Mouse (Mus musculus) splenic B cell, adult 2 months (primary cell): Measurements from ENCODE around the gene Fam126a.
A peak's percentile ranks its signal among the peaks of the same experiment; 100 is the strongest.

Experiments used
- DNase-seq: peaks from one replicate; pipeline ENCODE4 v3.0.0-alpha.2; 2011; ENCODE audit warnings: low read depth, low spot score
- H3K27me3 ChIP-seq: 2 replicates; pipeline ENCODE4 v1.6.1; 2012; ENCODE audit warnings: mild to moderate bottlenecking, low read length, moderate library complexity, mixed read lengths; ENCODE audit not compliant: control insufficient read depth, poor library complexity, insufficient read depth, severe bottlenecking
- H3K36me3 ChIP-seq: 2 replicates; pipeline ENCODE4 v1.6.1; 2012; ENCODE audit warnings: mild to moderate bottlenecking, low read length, moderate library complexity, mixed read lengths; ENCODE audit not compliant: control insufficient read depth, poor library complexity, insufficient read depth, severe bottlenecking

Fam126a gene

GRCm38 (mm10) chr5:24029331-24029771 lies 1.1 kb downstream of the Fam126a start:
- DNase-seq = peak; percentile 78
- no peaks in the 10 kb centered on the region for H3K27me3 ChIP-seq
- H3K36me3 ChIP-seq = no peaks in the 10 kb centered on the region

- no peaks in the 10 kb centered on the region for H3K36me3 ChIP-seq
- no peaks in the 10 kb centered on the region; the same call in 1 of the 2 replicates for H3K27me3 ChIP-seq
- no peak for DNase-seq
These were observed 5.5 kb downstream of the Fam126a start for GRCm38 (mm10) chr5:24024957-24025356.

- H3K36me3 ChIP-seq = no peaks in the 10 kb centered on the region
- H3K27me3 ChIP-seq = no peaks in the 10 kb centered on the region; the same call in 1 of the 2 replicates
- no peak for DNase-seq
These were observed 7.3 kb downstream of the Fam126a start for GRCm38 (mm10) chr5:24023226-24023625.

- no peak for DNase-seq
- H3K27me3 ChIP-seq = no peaks in the 10 kb centered on the region; the same call in 1 of the 2 replicates
- no peaks in the 10 kb centered on the region for H3K36me3 ChIP-seq
These were observed 8.8 kb downstream of the Fam126a start for GRCm38 (mm10) chr5:24021683-24022082.

- H3K36me3 ChIP-seq = no peaks in the 10 kb centered on the region
- no peak for DNase-seq
These were observed 10.1 kb downstream of the Fam126a start for GRCm38 (mm10) chr5:24020380-24020779.

GRCm38 (mm10) chr5:24019341-24020185 lies 10.9 kb downstream of the Fam126a start:
- H3K27me3 ChIP-seq = no peaks in the 10 kb centered on the region; the same call in 1 of the 2 replicates
- no peak for DNase-seq
- H3K36me3 ChIP-seq = no peaks in the 10 kb centered on the region

More at GRCm38 (mm10) chr5:24020380-24020779, 10.1 kb downstream of the Fam126a start:
- no peaks in the 10 kb centered on the region; the same call in 1 of the 2 replicates for H3K27me3 ChIP-seq

DNA sequence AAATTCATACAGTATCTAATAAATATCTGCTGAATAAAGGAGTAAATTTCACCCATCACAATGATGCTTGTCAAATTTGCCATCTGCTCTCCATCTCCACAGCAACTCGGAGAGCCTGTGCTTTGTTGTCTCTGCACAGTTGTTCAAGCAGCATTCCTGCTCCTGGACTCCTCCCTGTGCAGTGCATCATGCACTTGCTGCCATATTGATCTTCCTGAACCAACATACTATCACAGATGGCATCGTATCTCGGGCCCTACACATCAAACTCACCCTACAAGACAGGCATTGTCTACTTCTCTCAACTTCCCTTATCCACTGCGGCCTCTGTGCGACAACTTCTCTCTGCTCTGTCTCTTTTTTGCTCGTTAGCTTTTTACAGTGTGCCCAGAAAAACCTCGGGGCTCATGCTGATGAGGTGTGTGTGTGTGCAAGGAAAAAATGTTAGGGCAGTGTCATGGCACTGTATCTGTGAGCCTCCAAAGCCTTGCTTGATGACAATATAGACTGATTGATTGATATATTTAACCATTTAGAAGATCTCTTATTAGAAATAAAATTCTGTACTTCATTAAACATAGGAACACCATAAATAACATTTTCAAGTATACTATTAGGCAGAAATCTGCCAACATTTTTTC lies 11.7 kb downstream of the Fam126a start:
- DNase-seq = no peak
- H3K36me3 ChIP-seq = no peaks in the 10 kb centered on the region
- H3K27me3 ChIP-seq = no peaks in the 10 kb centered on the region; the same call in 1 of the 2 replicates

GRCm38 (mm10) chr5:24016912-24017311 lies 13.6 kb downstream of the Fam126a start:
- DNase-seq = no peak
- H3K36me3 ChIP-seq = no peaks in the 10 kb centered on the region
- no peaks in the 10 kb centered on the region; the same call in 1 of the 2 replicates for H3K27me3 ChIP-seq

- no peaks in the 10 kb centered on the region for H3K36me3 ChIP-seq
- no peak for DNase-seq
- H3K27me3 ChIP-seq = no peaks in the 10 kb centered on the region
These were observed 17.0 kb downstream of the Fam126a start for GRCm38 (mm10) chr5:24013338-24014003.

DNA sequence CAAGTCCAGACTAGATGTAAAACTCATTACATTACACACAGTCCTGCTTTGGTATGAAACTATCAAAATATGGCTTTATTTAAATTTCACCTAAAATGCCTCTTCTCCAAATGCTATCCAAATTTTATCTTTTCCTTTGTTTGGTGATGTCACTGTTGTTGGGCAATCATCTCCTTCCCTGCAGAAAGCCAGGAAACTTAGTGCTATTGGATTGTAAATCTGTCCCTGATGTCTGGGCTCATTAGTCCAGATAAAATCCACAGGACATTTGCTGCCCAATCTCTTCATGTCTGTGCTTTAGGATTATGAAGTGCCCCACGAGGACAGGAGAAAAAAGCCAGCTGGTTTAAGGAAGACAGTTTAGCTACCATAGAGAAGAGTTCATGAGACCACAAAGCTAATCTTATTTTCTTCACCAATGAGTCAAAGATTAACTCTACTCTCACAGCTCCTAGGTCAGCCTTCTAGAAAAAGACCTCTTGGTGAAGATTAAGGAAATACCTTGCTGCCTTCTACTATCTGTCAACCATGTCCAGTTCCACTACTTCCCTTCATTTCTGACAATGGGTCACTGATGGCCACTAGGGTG lies 31.3 kb downstream of the Fam126a start:
- Histone ChIP-seq H3K27me3 (no peaks in the 10 kb centered on the region), H3K36me3 (no peaks in the 10 kb centered on the region; the same call in 1 of the 2 replicates)
- no peak for DNase-seq

- Histone ChIP-seq H3K36me3 (no peaks in the 10 kb centered on the region; the same call in 1 of the 2 replicates), H3K27me3 (no peaks in the 10 kb centered on the region)
- DNase-seq = no peak
These were observed 34.5 kb downstream of the Fam126a start for GRCm38 (mm10) chr5:23995951-23996350.

DNA sequence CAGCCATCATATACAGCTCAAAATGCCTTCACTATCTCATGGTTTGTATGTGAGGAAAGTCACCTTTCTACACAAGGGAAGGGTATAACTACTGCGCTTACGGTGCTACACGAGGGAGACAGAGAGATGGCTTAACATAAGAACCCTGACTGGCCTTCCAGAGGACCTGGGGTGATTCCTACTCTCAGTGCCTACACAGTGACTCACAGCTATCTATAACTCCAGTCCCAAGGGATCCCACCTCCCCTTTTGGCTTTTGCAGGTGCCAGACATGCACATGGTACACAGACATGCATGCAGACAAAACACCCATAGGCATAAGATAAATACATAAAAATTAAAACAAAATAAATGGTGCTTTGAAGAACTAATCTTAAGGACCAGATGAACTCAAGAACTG lies 35.6 kb downstream of the Fam126a start:
- H3K27me3 ChIP-seq = no peaks in the 10 kb centered on the region
- no peak for DNase-seq

DNA sequence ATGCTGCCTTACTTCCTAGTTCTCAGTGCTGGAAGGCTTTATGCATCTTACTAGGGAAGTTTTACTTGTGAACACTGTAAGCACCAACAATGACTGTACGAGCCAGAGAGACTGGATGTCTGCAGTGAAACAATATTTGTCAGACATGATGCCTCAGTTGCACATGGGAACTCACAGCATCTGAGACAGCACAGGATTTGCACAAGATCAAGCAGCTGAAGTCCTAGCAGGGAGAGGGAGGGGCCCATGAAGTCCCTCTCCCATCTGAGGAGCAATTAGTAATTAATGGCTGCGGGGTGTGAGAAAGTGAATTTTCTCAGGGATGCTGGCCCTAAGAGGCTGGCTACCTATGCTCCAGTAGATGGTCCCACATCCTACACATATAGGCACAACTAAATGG lies 36.3 kb downstream of the Fam126a start:
- Histone ChIP-seq H3K36me3 (no peaks in the 10 kb centered on the region; the same call in 1 of the 2 replicates), H3K27me3 (no peaks in the 10 kb centered on the region)
- DNase-seq = no peak

More for the DNA sequence above, 35.6 kb downstream of the Fam126a start:
- H3K36me3 ChIP-seq = no peaks in the 10 kb centered on the region; the same call in 1 of the 2 replicates

- DNase-seq = no peak
- Histone ChIP-seq H3K27me3 (no peaks in the 10 kb centered on the region), H3K36me3 (peaks cover 2% of the 10 kb centered on the region)
These were observed 37.0 kb downstream of the Fam126a start for GRCm38 (mm10) chr5:23993553-23993894.
